Mouse (Mus musculus) erythroblast, embryonic 14.5 days (primary cell): ENCODE measurements at regions not wholly inside any gene's neighbourhood (a gene's known extent, or its start where the extent isn't known, plus 50 kb on each side); places are given as distances from the start of the nearest gene placed in this dataset.

Experiments used
- H3K27me3 ChIP-seq: 2 replicates; pipeline ENCODE4 v1.6.1; 2012; ENCODE audit warnings: inconsistent platforms; ENCODE audit not compliant: control insufficient read depth
- H3K36me3 ChIP-seq: 2 replicates; pipeline ENCODE4 v1.6.1; 2012; ENCODE audit warnings: mild to moderate bottlenecking, inconsistent platforms; ENCODE audit not compliant: control insufficient read depth
- H3K4me1 ChIP-seq: 2 replicates; pipeline ENCODE4 v1.6.1; 2012; ENCODE audit warnings: inconsistent platforms; ENCODE audit not compliant: control insufficient read depth
- H3K4me3 ChIP-seq: replicated peaks from 2 replicates; pipeline ENCODE3; 2012; ENCODE audit warnings: moderate library complexity, mild to moderate bottlenecking, inconsistent platforms
- H3K9me3 ChIP-seq: 2 replicates; pipeline ENCODE4 v1.6.1; 2012; ENCODE audit warnings: low read length, inconsistent platforms, mixed read lengths; ENCODE audit not compliant: control insufficient read depth
- GATA1 ChIP-seq: IDR thresholded peaks from 2 replicates; pipeline ENCODE4 v1.6.1; 2012; ENCODE audit warnings: low read length, inconsistent platforms, mixed read lengths
- TAL1 ChIP-seq: IDR thresholded peaks from 3 replicates; pipeline ENCODE4 v1.6.1; 2012; ENCODE audit warnings: low read length, inconsistent platforms, mixed read lengths

GRCm38 (mm10) chr12:105927210-105927609 is 82.8 kb upstream of the Vrk1 start:
- H3K4me1 ChIP-seq, result no peaks in the 10 kb centered on the region
- TF ChIP-seq GATA1 (no peak), TAL1 (no peak)
- H3K27me3 ChIP-seq, result no peaks in the 10 kb centered on the region
- H3K36me3 ChIP-seq, result no peaks in the 10 kb centered on the region
- H3K4me3 ChIP-seq, result no peak overlapping the region
- peaks cover 14% of the 10 kb centered on the region for H3K9me3 ChIP-seq

DNA sequence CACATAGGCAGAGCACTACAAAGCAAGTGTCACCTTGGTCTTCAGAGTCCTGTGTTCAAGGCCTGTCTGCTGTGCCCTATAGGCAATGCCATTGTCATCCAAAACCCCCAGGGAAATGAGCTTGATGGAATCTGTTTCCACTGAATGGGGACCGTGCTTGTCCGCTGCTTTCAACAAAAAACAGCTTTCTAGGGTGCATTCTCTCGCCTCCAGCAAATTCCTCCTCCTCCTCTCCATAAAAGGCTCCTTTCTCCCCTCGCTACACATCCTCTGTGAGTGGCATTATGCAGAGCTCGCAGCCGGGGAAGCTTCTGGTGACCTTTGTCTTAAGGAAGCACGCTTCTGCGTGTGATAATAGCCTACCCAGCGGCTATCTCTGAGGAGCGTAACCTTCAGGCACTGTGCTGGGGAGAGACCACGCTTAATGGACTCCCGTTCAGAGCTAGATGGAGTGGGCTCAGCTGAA is 80.5 kb upstream of the Vrk1 start:
- no peaks in the 10 kb centered on the region for H3K4me1 ChIP-seq
- H3K36me3 ChIP-seq, result no peaks in the 10 kb centered on the region
- peaks cover 13% of the 10 kb centered on the region for H3K9me3 ChIP-seq
- no peak for TF ChIP-seq GATA1
- TF ChIP-seq TAL1, result no peak
- no peak overlapping the region for H3K4me3 ChIP-seq
- H3K27me3 ChIP-seq, result peaks cover 4% of the 10 kb centered on the region; the same call in 1 of the 2 replicates

DNA sequence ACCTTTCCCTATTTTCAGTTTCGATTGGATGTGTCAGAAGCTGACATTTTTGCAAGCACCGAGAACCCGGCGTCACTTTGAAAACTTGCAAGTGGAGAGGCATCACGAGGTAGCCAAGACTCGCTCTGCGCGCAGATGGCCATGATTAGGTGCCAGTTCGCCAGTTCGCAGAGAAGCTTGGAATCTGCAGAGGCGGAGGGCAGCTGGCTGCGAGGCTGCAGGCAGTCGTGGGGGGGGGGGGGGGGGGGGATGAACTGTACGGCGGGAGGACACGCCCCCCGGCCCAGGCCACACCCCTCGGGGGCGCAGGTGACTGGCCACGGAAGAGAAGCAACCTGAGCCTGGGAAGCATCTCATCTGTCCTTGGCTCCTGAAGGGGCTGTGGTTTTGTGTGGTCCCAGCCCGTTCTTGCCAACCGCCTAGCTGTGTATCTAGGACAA is 74.6 kb upstream of the Vrk1 start:
- Histone ChIP-seq H3K4me1 (no peaks in the 10 kb centered on the region; the same call in 1 of the 2 replicates), H3K9me3 (peaks cover 7% of the 10 kb centered on the region), H3K27me3 (peaks cover 36% of the 10 kb centered on the region), H3K4me3 (no peak overlapping the region), H3K36me3 (peaks cover 4% of the 10 kb centered on the region)
- TF ChIP-seq TAL1 (no peak), GATA1 (no peak)

GRCm38 (mm10) chr12:105936812-105937530 is 73.1 kb upstream of the Vrk1 start:
- H3K36me3 ChIP-seq, result peaks cover 6% of the 10 kb centered on the region
- peaks cover 36% of the 10 kb centered on the region for H3K27me3 ChIP-seq
- peaks cover 3% of the 10 kb centered on the region; the same call in 1 of the 2 replicates for H3K9me3 ChIP-seq
- H3K4me3 ChIP-seq, result no peak overlapping the region
- H3K4me1 ChIP-seq, result peaks cover 13% of the 10 kb centered on the region
- TF ChIP-seq GATA1 (no peak), TAL1 (no peak)

DNA sequence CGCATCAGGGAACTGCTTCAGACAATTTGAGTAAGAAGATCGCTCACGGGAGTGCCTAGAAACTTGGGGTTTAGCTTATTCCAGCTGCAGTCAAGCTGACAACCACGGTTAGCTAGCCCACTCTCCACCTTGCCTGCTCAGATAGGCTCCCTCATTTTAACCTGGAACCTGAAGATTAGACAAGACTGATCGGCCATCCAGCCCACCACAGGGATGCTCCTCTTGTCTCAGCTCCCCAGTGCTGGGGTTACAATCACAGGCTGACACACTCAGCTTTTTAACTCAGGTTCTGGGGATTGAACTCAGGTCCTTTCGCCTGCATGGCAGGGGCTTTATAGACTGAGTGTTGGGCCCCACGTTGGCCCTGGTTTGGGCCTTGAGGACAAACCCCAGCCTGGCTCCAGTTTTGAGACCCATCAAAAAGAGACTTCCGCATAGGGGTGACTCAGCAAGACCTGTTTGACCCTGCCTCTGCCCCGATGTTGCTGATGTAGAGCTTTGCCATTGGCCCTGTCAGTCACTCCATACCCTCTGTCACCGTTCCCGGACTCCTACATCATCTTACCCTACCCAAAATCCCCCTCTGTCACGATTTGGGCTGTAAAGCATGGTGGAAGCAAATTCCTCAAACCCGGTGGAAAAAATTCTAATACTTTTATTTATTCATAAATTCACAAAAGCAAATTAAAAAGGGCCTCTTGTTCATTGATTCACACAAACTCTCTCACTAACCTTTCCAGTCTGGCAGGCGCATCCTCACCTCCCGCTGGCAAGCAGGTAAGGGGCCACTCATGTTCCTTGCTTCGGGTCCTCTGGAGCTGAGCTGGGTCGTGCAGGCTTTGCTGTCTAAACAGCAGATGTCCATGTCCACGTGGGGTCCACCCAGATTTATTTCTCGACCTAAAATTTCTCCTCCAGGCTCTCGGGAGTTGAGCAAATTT is 67.6 kb upstream of the Vrk1 start:
- H3K4me1 ChIP-seq, result peaks cover 39% of the 10 kb centered on the region
- TF ChIP-seq TAL1 (no peak; the same call in 2 of the 3 replicates), GATA1 (no peak)
- H3K27me3 ChIP-seq, result peaks cover 7% of the 10 kb centered on the region
- peak overlapping the region; percentile 58 for H3K4me3 ChIP-seq
- peaks cover 6% of the 10 kb centered on the region for H3K36me3 ChIP-seq
- H3K9me3 ChIP-seq, result no peaks in the 10 kb centered on the region

GRCm38 (mm10) chr12:105943077-105943433 is 67.0 kb upstream of the Vrk1 start:
- peak overlapping the region; percentile 58 for H3K4me3 ChIP-seq
- H3K36me3 ChIP-seq, result peaks cover 5% of the 10 kb centered on the region
- TF ChIP-seq GATA1, result no peak
- TF ChIP-seq TAL1, result no peak
- H3K27me3 ChIP-seq, result peaks cover 2% of the 10 kb centered on the region
- no peaks in the 10 kb centered on the region for H3K9me3 ChIP-seq
- peaks cover 39% of the 10 kb centered on the region for H3K4me1 ChIP-seq

DNA sequence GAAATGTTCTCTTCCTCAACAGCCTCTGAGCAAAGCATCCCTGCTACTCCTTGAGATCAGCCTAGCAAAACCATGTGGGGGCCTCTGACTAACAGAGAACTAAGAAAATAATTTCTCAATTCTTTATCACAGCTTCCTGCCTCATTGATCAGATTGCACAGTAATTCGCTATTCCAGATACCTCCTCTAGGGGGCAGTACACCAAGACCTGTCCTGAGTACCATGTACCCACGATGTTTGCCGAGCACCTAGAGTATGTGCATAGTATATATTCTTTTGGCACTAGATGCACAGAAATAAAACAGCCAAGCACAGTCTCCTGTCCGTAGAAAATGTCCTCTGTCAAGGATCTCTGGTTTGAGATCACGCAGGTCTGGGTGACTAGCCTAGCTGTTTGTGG is 62.7 kb upstream of the Vrk1 start:
- Histone ChIP-seq H3K36me3 (no peaks in the 10 kb centered on the region), H3K27me3 (no peaks in the 10 kb centered on the region), H3K4me3 (no peak overlapping the region), H3K4me1 (peaks cover 23% of the 10 kb centered on the region), H3K9me3 (no peaks in the 10 kb centered on the region)
- TF ChIP-seq GATA1 (no peak), TAL1 (no peak)

- H3K4me1 ChIP-seq, result peaks cover 15% of the 10 kb centered on the region
These were observed 61.7 kb upstream of the Vrk1 start for GRCm38 (mm10) chr12:105948322-105948721.

GRCm38 (mm10) chr12:105955764-105956290 is 54.2 kb upstream of the Vrk1 start:
- Histone ChIP-seq H3K36me3 (no peaks in the 10 kb centered on the region), H3K4me1 (peaks cover 3% of the 10 kb centered on the region), H3K27me3 (peaks cover 36% of the 10 kb centered on the region), H3K4me3 (no peak overlapping the region), H3K9me3 (no peaks in the 10 kb centered on the region)
- TF ChIP-seq GATA1 (no peak), TAL1 (no peak)

More at GRCm38 (mm10) chr12:105948322-105948721, 61.7 kb upstream of the Vrk1 start:
- H3K9me3 ChIP-seq, result no peaks in the 10 kb centered on the region
- H3K36me3 ChIP-seq, result no peaks in the 10 kb centered on the region
- H3K4me3 ChIP-seq, result no peak overlapping the region
- H3K27me3 ChIP-seq, result no peaks in the 10 kb centered on the region
- TF ChIP-seq TAL1, result no peak
